Mouse (Mus musculus) heart, embryonic 10.5 days (tissue): Measurements from ENCODE around the gene 4931409K22Rik. TPM values are rescaled to one million over a fixed set of nuclear protein-coding genes. Genes with fewer than 3 reads are reported as not detected.
A peak's percentile ranks its signal among the peaks of the same experiment; 100 is the strongest.
"Not testable (repeated sequence)": the region's sequence is repeated elsewhere in the genome, so short reads cannot be mapped to it uniquely, and the experiment has no call there.

Source experiments
- DNase-seq: peaks from one replicate; pipeline ENCODE4 v3.0.0-alpha.2; 2017; ENCODE audit warnings: low spot score
- H3K27ac ChIP-seq: fragments of 300-500 bp; sonication (generic); 2 replicates; pipeline ENCODE4 v1.5.1; 2016; ENCODE audit warnings: mild to moderate bottlenecking
- H3K27me3 ChIP-seq: fragments of 300-500 bp; sonication (generic); 2 replicates; pipeline ENCODE4 v1.6.1; 2016; ENCODE audit warnings: mild to moderate bottlenecking; ENCODE audit not compliant: poor library complexity, insufficient read depth, severe bottlenecking
- H3K36me3 ChIP-seq: fragments of 300-500 bp; sonication (generic); 2 replicates; pipeline ENCODE4 v1.6.1; 2016; ENCODE audit warnings: mild to moderate bottlenecking, moderate library complexity
- H3K4me1 ChIP-seq: fragments of 300-500 bp; sonication (generic); 2 replicates; pipeline ENCODE4 v1.6.1; 2016; ENCODE audit warnings: mild to moderate bottlenecking
- H3K4me3 ChIP-seq: fragments of 300-500 bp; sonication (generic); 2 replicates; pipeline ENCODE4 v1.5.1; 2016; ENCODE audit warnings: mild to moderate bottlenecking, moderate library complexity
- H3K9me3 ChIP-seq: fragments of 300-500 bp; sonication (generic); 2 replicates; pipeline ENCODE4 v1.6.1; 2016; ENCODE audit warnings: mild to moderate bottlenecking, moderate library complexity
- WGBS: fragments of 180-500 bp; shearing (Covaris S2); methylation state at CpG from one replicate; pipeline ENCODE4 v1.1.7; 2016; 5-methylcytosine and 5-hydroxymethylcytosine counted together
- polyA plus RNA-seq: library from polyadenylated mRNA; unstranded; fragments of >200 nt; fragmentation: Nextera tagmentation; extraction: Ambion mirVana; gene quantifications from 2 replicates; pipeline ENCODE4 v1.2.1, GENCODE M21; 2016

Gene 4931409K22Rik
- polyA plus RNA-seq, 1 experiment from 2014 or later = 0.09 TPM

- Histone ChIP-seq H3K4me1 (peaks cover 59% of the 10 kb centered on the region), H3K27ac (no peak overlapping the region), H3K4me3 (no peak overlapping the region), H3K9me3 (no peaks in the 10 kb centered on the region), H3K36me3 (peaks cover 66% of the 10 kb centered on the region), H3K27me3 (no peaks in the 10 kb centered on the region)
- WGBS = 87% methylated on average over 20 of the region's 20 CpGs
- no peak for DNase-seq
Measured at GRCm38 (mm10) chr5:24589511-24590500, 33.2 kb upstream of the 4931409K22Rik start.

GRCm38 (mm10) chr5:24587200-24587577 lies 30.6 kb upstream of the 4931409K22Rik start:
- WGBS = 21% methylated on average over 4 of the region's 4 CpGs
- Histone ChIP-seq H3K36me3 (peaks cover 40% of the 10 kb centered on the region), H3K9me3 (no peaks in the 10 kb centered on the region), H3K4me1 (peaks cover 43% of the 10 kb centered on the region), H3K4me3 (peak overlapping the region; percentile 96), H3K27me3 (no peaks in the 10 kb centered on the region), H3K27ac (peak overlapping the region; percentile 90)
- DNase-seq = no peak

- H3K27ac ChIP-seq = peak within 1 kb of the TSS; percentile 90
- H3K9me3 ChIP-seq = no peaks in the 10 kb centered on the region
- H3K36me3 ChIP-seq = peaks cover 35% of the 10 kb centered on the region
- no peaks in the 10 kb centered on the region for H3K27me3 ChIP-seq
- H3K4me1 ChIP-seq = peaks cover 38% of the 10 kb centered on the region
- WGBS = under 1% methylated on average over 43 of the region's 43 CpGs
- DNase-seq = peak; percentile 96
- H3K4me3 ChIP-seq = peak within 1 kb of the TSS; percentile 96
Measured at GRCm38 (mm10) chr5:24586547-24587199, 30.1 kb upstream of the 4931409K22Rik start, which contains the start of gene Chpf2. TSS of gene Chpf2 (plus strand) at chr5:24586741.

- WGBS = 12% methylated on average over 8 of the region's 8 CpGs
- no peak for DNase-seq
- Histone ChIP-seq H3K27me3 (no peaks in the 10 kb centered on the region), H3K4me3 (peak overlapping the region; percentile 96), H3K9me3 (no peaks in the 10 kb centered on the region), H3K27ac (peak overlapping the region; percentile 90), H3K36me3 (peaks cover 29% of the 10 kb centered on the region), H3K4me1 (peaks cover 32% of the 10 kb centered on the region)
Measured at GRCm38 (mm10) chr5:24586106-24586505, 29.5 kb upstream of the 4931409K22Rik start.

GRCm38 (mm10) chr5:24578109-24578963 lies 21.7 kb upstream of the 4931409K22Rik start:
- Histone ChIP-seq H3K27ac (peak overlapping the region; percentile 90), H3K27me3 (no peaks in the 10 kb centered on the region), H3K4me3 (peak overlapping the region; percentile 83), H3K36me3 (peaks cover 19% of the 10 kb centered on the region), H3K4me1 (peaks cover 14% of the 10 kb centered on the region), H3K9me3 (no peaks in the 10 kb centered on the region)
- no peak for DNase-seq
- 61% methylated on average over 6 of the region's 6 CpGs for whole genome bisulfite sequencing

- H3K36me3 ChIP-seq = peaks cover 29% of the 10 kb centered on the region
- DNase-seq = peak; percentile 100
- no peaks in the 10 kb centered on the region for H3K27me3 ChIP-seq
- H3K4me3 ChIP-seq = peak within 1 kb of the TSS; percentile 83
- H3K27ac ChIP-seq = peak within 1 kb of the TSS; percentile 90
- H3K9me3 ChIP-seq = no peaks in the 10 kb centered on the region
- H3K4me1 ChIP-seq = peaks cover 14% of the 10 kb centered on the region
- under 1% methylated on average over 48 of the region's 48 CpGs for WGBS
Measured at GRCm38 (mm10) chr5:24577183-24577929, 20.7 kb upstream of the 4931409K22Rik start, which contains the start of gene Abcf2. TSS of gene Abcf2 (minus strand) at chr5:24577467.

GRCm38 (mm10) chr5:24576801-24577182 lies 20.2 kb upstream of the 4931409K22Rik start:
- peak overlapping the region; percentile 83 for H3K4me3 ChIP-seq
- peaks cover 35% of the 10 kb centered on the region for H3K36me3 ChIP-seq
- DNase-seq = no peak
- H3K4me1 ChIP-seq = peaks cover 14% of the 10 kb centered on the region
- H3K27ac ChIP-seq = peak overlapping the region; percentile 90
- under 1% methylated on average over 32 of the region's 32 CpGs for WGBS
- no peaks in the 10 kb centered on the region for H3K27me3 ChIP-seq
- H3K9me3 ChIP-seq = no peaks in the 10 kb centered on the region

- WGBS = 80% methylated on average over 1 of the region's 1 CpGs
- H3K4me1 ChIP-seq = peaks cover 14% of the 10 kb centered on the region
- H3K9me3 ChIP-seq = no peaks in the 10 kb centered on the region
- peaks cover 43% of the 10 kb centered on the region for H3K36me3 ChIP-seq
- H3K27me3 ChIP-seq = no peaks in the 10 kb centered on the region
- H3K4me3 ChIP-seq = peak overlapping the region; percentile 83
- H3K27ac ChIP-seq = no peak overlapping the region
- no peak for DNase-seq
Measured at GRCm38 (mm10) chr5:24575948-24576347, 19.3 kb upstream of the 4931409K22Rik start.

- H3K4me3 ChIP-seq, H3K9me3 ChIP-seq, H3K27ac ChIP-seq, H3K36me3 ChIP-seq, DNase-seq: not testable (repeated sequence)
- 85% methylated on average over 7 of the region's 7 CpGs for WGBS
- Histone ChIP-seq H3K27me3 (peaks cover 32% of the 10 kb centered on the region), H3K4me1 (peaks cover 16% of the 10 kb centered on the region)
Measured at GRCm38 (mm10) chr5:24555335-24555734, 1.3 kb downstream of the 4931409K22Rik start.

GRCm38 (mm10) chr5:24553621-24554244 lies 2.9 kb downstream of the 4931409K22Rik start:
- peaks cover 48% of the 10 kb centered on the region for H3K27me3 ChIP-seq
- no peaks in the 10 kb centered on the region for H3K9me3 ChIP-seq
- no peak overlapping the region for H3K27ac ChIP-seq
- H3K36me3 ChIP-seq = no peaks in the 10 kb centered on the region
- 67% methylated on average over 5 of the region's 5 CpGs for WGBS
- no peak for DNase-seq
- no peak overlapping the region for H3K4me3 ChIP-seq
- peaks cover 16% of the 10 kb centered on the region for H3K4me1 ChIP-seq

- Histone ChIP-seq H3K9me3 (no peaks in the 10 kb centered on the region), H3K4me1 (peaks cover 18% of the 10 kb centered on the region), H3K27me3 (peaks cover 55% of the 10 kb centered on the region), H3K4me3 (peak overlapping the region; percentile 36; the same call in 1 of the 2 replicates), H3K27ac (peak overlapping the region; percentile 29; the same call in 1 of the 2 replicates), H3K36me3 (no peaks in the 10 kb centered on the region)
- DNase-seq = no peak
- WGBS = 41% methylated on average over 2 of the region's 2 CpGs
Measured at GRCm38 (mm10) chr5:24551317-24551688, 5.3 kb downstream of the 4931409K22Rik start.
